Mouse (Mus musculus) hematopoietic stem cell, adult 5-6 weeks (primary cell): ENCODE measurements at regions not wholly inside any gene's neighbourhood (a gene's known extent, or its start where the extent isn't known, plus 50 kb on each side); places are given as distances from the start of the nearest gene placed in this dataset.
A peak's percentile ranks its signal among the peaks of the same experiment; 100 is the strongest.
"Not testable (repeated sequence)": the region's sequence is repeated elsewhere in the genome, so short reads cannot be mapped to it uniquely, and the experiment has no call there.

ENCODE experiments used
- ATAC-seq, 2 experiments: fragments of 125-278 bp in 1 of 2; replicated peaks in 1 of 2; 2 replicates each; pipeline ENCODE4 v1.8.0; 2016 to 2017; ENCODE audit warnings: inconsistent platforms in 2 of 2, mild to moderate bottlenecking in 2 of 2, moderate number of reproducible peaks in 2 of 2, low read depth in 1 of 2, moderate TSS enrichment in 1 of 2; ENCODE audit not compliant: low FRiP score in 2 of 2, poor library complexity in 2 of 2, severe bottlenecking in 2 of 2, insufficient read depth in 1 of 2, low TSS enrichment in 1 of 2

DNA sequence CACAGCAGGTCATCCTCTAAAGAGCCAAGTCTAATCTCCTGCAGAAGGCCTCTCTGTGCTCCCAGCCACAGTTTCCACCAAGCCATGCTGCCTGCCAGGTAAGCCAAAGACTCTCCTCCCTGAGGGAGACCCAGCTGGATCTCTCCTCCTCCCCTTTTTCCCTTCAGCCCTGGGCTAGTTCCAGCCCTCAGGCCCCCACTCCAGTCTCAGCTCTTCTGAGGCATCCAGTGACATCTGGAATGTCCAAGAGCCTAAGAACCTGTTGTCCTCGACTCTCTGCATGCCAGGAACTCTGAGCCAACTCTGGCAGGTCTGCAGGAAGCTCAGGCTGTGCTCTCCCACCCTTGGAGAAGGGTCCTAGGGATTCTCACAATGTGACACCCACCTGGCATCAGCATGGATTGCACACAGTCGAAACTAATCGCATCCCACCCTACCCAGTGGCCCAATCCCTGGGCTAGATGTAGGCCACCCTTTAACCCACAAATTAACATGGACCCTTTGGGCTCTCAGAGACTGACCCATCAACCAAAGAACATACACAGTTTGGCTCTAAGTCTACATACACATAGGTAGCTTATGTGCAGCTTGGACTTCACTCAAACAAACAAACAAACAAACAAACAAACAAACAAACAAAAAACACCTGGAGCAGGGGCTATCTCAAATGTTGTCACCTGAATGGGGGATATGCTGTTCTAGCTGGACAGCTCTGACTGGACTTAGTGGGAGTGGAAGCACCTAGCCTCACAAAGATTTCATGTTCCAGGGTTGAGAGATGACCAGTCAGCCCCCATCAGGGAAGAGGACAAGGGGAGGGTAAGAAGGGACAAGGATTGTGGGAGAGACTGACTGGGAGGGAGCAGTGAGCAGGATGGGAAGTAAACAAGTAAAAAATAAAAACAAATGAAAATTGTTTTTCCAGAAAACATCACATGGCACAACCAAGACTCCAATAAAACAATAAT is 57.9 kb upstream of the Zfp709 start:
- ATAC-seq: peak in 1 of 2 experiments; percentile 29; a peak in 1 of 4 replicates

DNA sequence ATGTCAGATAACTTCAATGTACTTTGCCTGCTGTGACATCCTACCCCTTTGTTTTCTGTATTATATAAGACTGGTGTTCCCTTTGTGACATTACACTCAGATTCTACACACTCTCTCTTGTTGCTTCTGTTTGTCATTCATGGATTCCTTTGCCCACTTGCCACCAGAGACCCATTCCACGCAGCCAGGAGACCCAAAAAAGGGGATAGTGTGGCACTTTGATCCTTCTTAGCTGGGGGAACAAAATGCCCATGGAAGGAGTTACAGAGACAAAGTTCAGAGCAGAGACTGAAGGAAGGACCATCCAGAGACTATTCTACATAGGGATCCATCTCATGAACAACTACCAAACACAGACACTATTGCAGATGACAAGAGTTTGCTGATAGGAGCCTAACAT is 59.1 kb upstream of the Zfp709 start:
- ATAC-seq: not testable (repeated sequence)

DNA sequence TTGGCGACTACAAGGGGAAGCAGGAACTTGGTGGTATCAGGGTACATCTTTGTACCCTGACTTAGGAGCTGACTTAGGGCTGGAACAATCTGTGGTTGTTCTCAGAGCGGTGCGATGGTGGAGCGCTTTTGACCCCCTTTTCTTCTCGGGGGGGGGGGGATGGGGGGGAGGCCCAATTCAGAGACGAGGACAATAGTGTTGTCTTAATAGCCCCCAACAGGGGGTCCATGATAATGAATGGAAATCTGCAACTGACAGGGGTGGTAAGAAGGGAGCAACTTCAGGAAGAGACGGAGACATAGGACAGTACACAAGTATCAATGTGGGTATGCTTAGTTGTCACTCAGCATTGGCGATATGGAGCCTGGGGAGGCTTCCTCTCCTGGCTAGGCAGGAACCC is 61.9 kb upstream of the Zfp709 start:
- not testable (repeated sequence) for ATAC-seq

DNA sequence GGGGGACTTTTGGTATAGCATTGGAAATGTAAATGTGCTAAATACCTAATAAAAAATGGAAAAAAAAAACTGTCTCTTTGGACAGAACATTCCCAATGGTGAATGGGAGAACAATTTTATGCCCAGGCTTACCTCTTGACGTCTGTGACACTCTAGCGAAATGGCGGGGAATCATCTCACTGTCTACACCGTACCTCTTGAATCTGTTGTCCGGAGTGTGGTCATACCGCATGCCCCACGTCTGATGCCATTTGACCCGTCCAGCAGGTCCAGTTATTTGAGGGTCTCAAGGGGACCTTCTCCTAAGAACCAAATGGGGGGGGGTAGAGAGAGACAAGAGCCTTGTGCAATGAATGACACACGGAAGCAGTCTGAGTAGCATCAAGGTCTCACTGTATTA is 62.4 kb upstream of the Zfp709 start:
- ATAC-seq: not testable (repeated sequence)

DNA sequence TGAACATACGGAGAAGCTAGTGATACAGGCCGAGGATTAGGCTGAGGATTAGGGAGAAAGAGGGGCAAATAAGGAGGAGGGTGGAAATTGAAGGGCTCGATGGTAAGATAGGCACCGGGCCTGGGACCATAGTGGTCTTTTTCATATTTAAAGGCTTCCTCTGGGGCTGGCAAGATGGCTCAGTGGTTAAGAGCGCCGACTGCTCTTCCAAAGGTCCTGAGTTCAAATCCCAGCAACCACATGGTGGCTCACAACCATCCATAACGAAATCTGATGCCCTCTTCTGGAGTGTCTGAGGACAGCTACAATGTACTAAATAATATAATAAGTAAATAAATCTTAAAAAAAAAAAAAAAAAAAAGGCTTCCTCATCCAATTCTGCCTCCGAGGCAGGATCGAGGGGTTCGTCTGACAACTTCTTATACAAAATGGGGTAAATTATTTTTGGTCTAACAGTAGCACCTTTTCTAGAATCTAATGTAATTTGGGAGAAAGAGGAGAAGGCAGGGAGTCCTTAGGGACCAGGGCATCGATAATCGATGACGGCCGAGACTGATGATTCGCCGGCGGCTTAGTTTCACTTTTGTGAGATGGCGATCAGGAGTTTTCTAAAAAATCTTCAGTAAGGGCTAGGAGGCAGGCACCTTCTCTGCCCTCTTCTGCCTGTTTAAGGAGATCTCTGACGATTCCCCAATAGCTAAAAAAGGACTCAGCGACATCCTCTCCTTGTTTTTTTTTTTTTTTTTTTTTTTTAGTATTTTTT is 65.4 kb upstream of the Zfp709 start:
- ATAC-seq: not testable (repeated sequence)

DNA sequence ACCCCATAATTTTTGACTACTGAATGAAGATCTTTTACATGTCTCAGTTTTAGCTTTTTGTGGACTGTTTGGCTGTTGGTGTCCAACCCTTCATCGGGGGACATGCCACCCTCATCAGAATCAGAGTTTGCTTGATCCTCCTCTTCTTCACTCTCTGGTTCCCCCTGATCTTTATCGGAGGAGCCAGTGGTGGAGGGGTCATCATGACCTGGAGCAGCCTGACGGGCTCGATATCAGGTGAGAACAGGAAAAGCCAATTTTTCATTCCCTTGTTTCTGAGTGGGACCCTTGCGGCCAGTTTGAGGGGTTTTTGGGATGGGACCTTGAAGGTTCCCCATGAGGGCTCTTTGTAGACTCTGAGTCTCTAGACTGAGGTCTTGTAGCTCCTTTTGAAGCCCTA is 66.0 kb upstream of the Zfp709 start:
- not testable (repeated sequence) for ATAC-seq

DNA sequence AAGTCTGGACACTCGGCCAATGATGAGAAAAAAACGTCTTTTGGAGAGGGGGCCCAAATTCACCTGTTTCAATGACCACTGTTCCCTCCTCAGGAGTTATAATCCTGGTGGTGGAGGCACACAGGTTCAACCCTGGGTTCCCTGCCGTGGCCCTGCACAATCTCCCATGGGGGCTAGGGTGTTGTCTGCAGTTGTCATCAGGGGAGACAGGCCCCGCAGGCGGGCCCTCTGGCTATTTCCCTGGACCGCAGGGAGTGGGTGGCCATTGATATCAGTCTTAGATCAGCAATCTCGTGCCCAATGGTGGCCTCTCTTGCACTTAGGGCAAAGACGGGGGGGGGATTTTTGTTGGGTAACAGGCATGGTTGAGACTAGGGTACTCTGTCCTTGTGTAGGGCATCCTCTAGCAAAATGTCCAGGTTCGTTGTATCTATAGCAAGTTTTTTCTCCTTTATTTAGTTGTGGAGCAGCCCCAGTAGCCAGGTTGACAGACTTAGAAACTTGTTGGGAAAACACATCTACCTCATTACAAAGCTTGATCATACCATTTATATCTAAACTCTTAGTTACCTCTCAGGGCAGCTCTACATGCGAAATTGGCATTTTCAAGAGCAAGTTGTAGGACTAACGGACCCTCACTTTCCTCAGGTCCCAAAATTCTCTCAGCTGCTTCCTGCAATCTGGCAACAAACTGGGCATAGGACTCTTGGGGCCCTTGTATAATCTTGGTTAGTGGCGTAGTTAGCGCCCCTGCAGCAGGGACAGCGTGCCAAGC is 66.9 kb upstream of the Zfp709 start:
- not testable (repeated sequence) for ATAC-seq

DNA sequence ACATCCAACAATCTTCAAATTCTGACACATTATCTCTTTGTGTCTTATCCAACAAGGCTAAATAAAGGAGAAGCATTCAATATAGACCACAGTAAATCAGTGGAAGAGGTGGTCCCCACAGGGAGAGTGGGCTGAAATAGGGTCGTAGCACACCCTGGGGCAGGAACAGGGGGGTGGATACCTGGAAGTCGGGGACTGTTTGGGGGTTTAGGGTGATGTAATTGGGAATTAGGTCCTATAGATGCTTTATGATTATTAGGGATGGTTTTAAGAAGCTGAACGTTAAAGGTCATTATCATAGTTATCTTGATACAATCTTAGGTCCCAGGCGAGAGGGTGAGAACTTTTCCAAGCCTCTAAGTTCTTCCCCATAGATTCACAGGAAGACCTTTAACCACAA is 67.9 kb upstream of the Zfp709 start:
- ATAC-seq: not testable (repeated sequence)

DNA sequence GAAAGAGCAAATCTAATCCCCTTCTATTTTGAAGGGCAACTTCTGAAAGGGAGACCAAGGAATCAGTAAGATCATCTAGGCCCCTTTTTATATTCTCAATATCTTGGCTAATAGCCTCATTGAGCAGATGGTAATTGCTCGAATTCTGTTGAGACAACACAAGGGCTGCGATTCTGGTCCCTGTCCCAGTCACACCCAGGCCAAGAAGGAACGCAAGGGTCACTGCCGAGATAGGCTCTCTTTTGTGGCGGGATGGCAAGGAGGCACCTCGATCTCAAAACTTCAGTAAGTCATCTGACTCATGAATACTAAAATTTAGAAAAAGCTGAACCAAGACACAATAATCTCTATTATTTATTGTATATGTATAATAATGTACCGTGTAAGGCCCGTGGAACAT is 68.6 kb upstream of the Zfp709 start:
- not testable (repeated sequence) for ATAC-seq

DNA sequence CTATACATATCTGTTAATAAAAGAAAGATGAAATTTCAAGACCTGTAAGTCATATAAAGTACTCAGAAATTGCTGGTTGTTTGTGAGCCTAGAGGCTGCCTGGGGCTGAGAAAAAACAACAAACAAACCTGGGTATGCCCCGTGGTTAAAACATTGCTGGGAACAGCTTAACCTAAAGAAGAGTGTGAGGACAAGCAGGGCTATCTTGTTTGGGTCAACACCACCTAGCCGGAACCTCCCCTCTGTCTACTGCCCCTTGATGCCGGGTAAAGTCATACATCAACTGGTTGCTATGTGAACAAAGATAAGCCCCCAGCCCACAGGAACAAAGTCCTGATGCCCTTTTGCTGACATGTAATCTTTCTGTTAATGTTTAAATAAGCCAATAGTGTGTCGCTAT is 74.0 kb upstream of the Zfp709 start:
- not testable (repeated sequence) for ATAC-seq

DNA sequence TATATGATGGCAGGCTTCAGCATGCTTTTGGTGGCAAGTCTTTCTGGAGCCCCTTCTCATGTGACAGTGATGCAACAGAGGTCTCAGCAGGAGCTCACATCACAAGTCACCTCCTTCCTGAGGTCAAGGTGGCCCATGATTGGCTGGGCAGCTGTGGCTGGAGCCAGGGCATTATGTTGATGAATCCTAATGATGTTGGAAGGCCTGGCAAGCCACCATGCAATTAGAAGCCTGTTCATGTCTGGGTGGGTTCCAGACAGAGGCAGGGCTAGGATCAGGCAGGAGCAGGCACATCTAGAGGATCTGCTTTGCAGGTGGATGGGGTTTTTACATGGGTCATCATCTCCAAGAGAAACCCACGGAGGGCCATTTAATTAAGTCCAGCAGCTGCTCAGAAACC is 77.2 kb upstream of the Zfp709 start:
- ATAC-seq: not testable (repeated sequence)

DNA sequence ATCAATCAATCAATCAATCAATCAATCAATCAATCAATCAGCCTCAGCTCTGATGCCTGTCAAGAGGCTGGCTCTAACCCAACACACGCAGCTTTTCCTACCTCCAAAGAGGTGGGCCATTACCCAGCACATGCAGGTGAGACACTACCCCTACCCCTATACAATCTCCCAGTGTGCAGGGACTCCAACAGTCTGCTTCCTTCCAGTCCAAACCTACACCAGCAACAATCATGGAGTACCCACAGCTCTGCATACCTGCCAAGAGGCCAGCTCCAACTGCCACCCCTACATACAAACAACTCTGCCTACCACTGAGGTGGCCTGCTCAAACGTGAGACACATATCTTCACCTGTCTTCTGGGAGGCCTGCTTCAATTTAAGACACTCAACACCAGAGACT is 76.7 kb upstream of the Fcho1 start:
- peak in 1 of 2 experiments; percentile 32; a peak in 2 of 4 replicates for ATAC-seq

DNA sequence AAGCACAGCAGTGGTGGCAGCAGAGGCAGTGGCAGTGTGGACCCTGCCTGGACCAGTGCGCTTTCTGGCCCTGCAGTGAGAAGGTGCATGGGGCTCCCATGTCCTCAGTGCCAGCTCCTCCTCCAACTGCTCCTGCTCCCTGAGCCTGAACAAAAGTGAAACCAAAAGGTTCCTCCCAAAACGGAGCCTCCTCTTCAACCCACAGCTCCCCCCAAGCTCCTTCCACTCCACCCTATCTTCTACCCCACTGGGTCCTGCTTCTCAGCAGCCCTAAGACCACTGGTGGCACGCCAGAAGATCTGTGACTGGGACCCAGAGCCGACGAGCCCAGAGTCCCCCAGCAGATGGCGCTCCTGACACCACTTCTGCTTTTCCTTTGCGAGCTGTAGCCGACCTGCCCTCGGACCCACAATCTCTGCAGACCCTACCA is 63.5 kb upstream of the Fcho1 start:
- ATAC-seq: peak; percentile 86 to 92

DNA sequence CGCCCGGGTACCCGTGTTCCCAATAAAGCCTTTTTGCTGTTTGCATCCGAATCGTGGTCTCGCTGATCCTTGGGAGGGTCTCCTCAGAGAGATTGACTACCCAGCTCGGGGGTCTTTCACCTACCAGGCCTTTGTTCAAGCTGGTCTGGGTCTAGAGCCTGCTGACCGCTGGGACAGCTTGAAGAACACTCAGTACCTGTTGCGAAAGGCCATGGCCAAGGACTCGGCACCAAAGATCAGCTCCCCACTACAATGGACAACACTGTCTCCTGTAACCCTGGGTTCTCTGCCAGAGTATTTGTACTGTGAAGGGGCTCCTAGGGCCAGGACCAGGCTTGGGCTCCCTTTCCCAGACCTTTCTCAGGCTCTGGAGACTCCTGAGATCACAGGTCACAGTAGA is 55.1 kb upstream of the Fcho1 start:
- ATAC-seq: not testable (repeated sequence)

DNA sequence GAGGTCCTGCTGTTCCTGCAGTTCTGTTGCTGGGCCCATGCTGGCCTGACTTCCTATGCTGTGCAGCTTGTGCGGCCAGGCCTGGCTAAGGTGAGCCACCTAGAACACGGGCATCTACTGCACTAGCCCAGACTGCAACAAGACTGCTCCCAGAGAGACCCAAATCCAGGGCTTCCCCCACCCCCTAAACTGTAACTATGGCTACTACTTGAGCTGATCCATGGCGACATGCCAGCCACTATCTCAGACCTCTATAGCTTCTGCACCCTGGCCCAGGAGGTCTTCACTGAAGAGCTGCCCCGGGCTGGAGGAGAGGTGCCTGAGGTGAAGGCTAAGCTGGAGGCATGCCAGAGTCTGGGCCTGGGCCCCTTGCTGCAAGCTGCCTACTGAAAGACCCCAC is 54.3 kb upstream of the Fcho1 start:
- peak; percentile 29 to 37; a peak in 1 of 4 replicates for ATAC-seq

DNA sequence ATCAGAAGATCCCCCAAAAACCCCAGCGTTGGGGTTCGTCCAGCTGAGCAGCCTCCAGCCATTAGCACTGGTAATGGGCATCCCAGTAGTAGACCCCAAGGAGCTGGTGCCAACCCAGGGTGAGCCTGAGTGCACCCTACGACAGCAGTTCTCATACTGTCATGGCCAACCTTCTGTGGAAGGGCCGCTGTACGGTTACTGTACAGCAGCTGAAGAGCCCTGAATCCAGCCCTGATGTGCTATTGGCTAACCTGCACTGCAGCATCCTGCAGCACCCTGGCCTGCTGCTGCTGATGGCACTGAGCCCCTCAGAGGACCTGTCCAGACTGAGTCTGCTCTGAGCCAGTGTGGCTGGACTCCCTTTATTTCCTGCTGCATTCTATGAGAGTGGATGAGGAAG is 53.9 kb upstream of the Fcho1 start:
- peak in 1 of 2 experiments; percentile 25; a peak in 1 of 4 replicates for ATAC-seq

DNA sequence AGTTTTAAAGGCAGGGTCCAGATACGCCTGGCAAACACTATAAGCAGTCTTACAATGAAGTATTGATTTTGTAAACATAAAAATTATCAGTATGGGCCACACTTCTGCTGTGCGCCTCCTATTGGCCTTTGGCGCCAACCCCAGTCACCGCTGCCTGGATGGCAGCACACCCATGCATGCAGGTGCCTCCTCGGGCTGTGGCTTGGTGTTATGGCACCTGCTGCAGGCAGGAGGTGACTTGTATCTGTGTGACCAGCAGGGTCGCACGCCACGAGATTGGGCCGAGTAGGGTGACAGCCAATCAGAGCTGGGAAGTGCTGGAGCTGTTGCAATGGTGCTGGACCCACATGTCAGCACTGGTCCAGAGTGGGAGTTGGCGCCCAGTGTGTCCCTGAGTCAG is 53.4 kb upstream of the Fcho1 start:
- no peak for ATAC-seq
